Mouse (Mus musculus) neural tube, embryonic 11.5 days (tissue): ENCODE results near the gene Ninl. TPM values are rescaled to one million over a fixed set of nuclear protein-coding genes. Genes with fewer than 3 reads are reported as not detected.

Experiments used
- ATAC-seq: fragments of 200-750 bp; cut with Nextera tagmentation; 2 replicates; pipeline ENCODE4 v1.8.0; 2017; ENCODE audit warnings: moderate number of reproducible peaks, mild to moderate bottlenecking, moderate TSS enrichment, moderate library complexity; ENCODE audit not compliant: insufficient read depth, low FRiP score, low TSS enrichment
- DNase-seq: peaks from one replicate; pipeline ENCODE4 v3.0.0-alpha.2; 2015; ENCODE audit warnings: low spot score
- H3K27ac ChIP-seq: fragments of 300-500 bp; sonication (generic); 2 replicates; pipeline ENCODE4 v1.5.1; 2014; ENCODE audit warnings: low read depth, mild to moderate bottlenecking, low read length
- H3K27me3 ChIP-seq: fragments of 300-500 bp; sonication (generic); 2 replicates; pipeline ENCODE4 v1.6.1; 2014; ENCODE audit warnings: mild to moderate bottlenecking, low read length, mixed read lengths; ENCODE audit not compliant: control insufficient read depth, insufficient read depth
- H3K36me3 ChIP-seq: fragments of 300-500 bp; sonication (generic); 2 replicates; pipeline ENCODE4 v1.6.1; 2014; ENCODE audit warnings: mild to moderate bottlenecking, low read length, moderate library complexity, mixed read lengths; ENCODE audit not compliant: control insufficient read depth, insufficient read depth
- H3K4me1 ChIP-seq: fragments of 300-500 bp; sonication (generic); 2 replicates; pipeline ENCODE4 v1.6.1; 2014; ENCODE audit warnings: low read length, mixed read lengths; ENCODE audit not compliant: control insufficient read depth, insufficient read depth
- H3K4me2 ChIP-seq: fragments of 300-500 bp; sonication (generic); 2 replicates; pipeline ENCODE4 v1.6.1; 2014; ENCODE audit warnings: low read depth, mild to moderate bottlenecking, moderate library complexity
- H3K4me3 ChIP-seq: fragments of 300-500 bp; sonication (generic); 2 replicates; pipeline ENCODE4 v1.5.1; 2014; ENCODE audit warnings: low read depth, low read length
- H3K9ac ChIP-seq: fragments of 300-500 bp; sonication (generic); 2 replicates; pipeline ENCODE4 v1.6.1; 2014; ENCODE audit warnings: mild to moderate bottlenecking, low read length
- H3K9me3 ChIP-seq: fragments of 300-500 bp; sonication (generic); 2 replicates; pipeline ENCODE4 v1.6.1; 2016; ENCODE audit warnings: low read length; ENCODE audit not compliant: control insufficient read depth
- WGBS: fragments of 180-500 bp; shearing (Covaris S2); extraction: QIAGEN DNeasy Blood & Tissue Kit; methylation state at CpG from one replicate; pipeline ENCODE4 v1.1.7; 2014; 5-methylcytosine and 5-hydroxymethylcytosine counted together
- polyA plus RNA-seq: library from polyadenylated mRNA; unstranded; fragments of >200 nt; fragmentation: Nextera tagmentation; extraction: Ambion mirVana; gene quantifications from 2 replicates; pipeline ENCODE4 v1.2.1, GENCODE M21; 2014

The Ninl gene
- polyA plus RNA-seq, 1 experiment from 2014 or later: 12.2 TPM

DNA sequence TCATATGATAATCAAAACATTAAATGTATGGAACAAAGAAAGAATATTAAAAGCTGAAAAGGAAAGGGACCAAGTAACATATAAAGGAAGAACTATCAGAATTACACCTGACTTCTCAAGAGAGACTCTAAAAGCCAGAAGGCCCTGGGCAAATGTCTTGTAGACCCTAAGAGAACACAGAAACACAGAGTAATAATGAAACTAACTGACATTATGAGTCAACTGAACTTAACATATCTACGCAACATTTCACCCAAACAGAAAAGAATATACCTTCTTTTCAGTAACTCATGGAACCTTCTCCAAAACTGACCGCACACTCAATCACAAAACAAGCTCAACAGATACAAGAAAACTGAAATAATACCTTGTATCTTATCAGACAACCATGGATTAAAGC lies 53.8 kb downstream of the Ninl start:
- Histone ChIP-seq H3K36me3 (no peaks in the 10 kb centered on the region), H3K9me3 (no peaks in the 10 kb centered on the region), H3K27ac (no peak overlapping the region), H3K9ac (no peak overlapping the region), H3K4me3 (no peak overlapping the region), H3K27me3 (no peaks in the 10 kb centered on the region), H3K4me2 (no peak overlapping the region), H3K4me1 (no peaks in the 10 kb centered on the region)
- 99% methylated on average over 2 of the region's 2 CpGs for WGBS
- ATAC-seq: no peak
- DNase-seq: no peak

DNA sequence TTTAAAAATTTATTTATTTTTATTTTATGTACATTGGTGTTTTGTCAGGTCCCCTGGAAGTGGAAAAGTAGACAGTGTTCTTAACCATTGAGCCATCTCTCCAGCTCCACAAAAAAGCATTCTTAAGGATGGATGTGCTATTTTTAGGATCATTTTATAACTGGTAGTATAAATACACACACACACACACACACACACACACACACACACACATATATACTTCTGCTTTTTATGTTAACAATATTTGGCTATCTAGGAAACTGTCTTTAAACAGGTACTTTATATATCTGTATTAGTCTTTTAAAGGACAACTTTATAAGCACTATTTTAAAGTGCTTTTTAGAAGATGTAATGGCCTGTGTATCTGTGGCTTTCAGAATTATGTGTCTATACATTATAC lies 57.1 kb downstream of the Ninl start:
- H3K4me2 ChIP-seq: no peak overlapping the region
- no peaks in the 10 kb centered on the region for H3K4me1 ChIP-seq
- H3K27ac ChIP-seq: no peak overlapping the region
- ATAC-seq (no peak), DNase-seq (no peak)
- no peak overlapping the region for H3K9ac ChIP-seq
- H3K27me3 ChIP-seq: no peaks in the 10 kb centered on the region
- H3K9me3 ChIP-seq: no peaks in the 10 kb centered on the region
- no peaks in the 10 kb centered on the region for H3K36me3 ChIP-seq
- H3K4me3 ChIP-seq: no peak overlapping the region

GRCm38 (mm10) chr2:150981524-150981923 lies 57.7 kb downstream of the Ninl start:
- WGBS: 92% methylated on average over 7 of the region's 7 CpGs
- no peaks in the 10 kb centered on the region for H3K27me3 ChIP-seq
- no peaks in the 10 kb centered on the region for H3K9me3 ChIP-seq
- H3K27ac ChIP-seq: no peak overlapping the region
- ATAC-seq: no peak
- no peak for DNase-seq
- H3K9ac ChIP-seq: no peak overlapping the region
- H3K4me2 ChIP-seq: no peak overlapping the region
- no peaks in the 10 kb centered on the region for H3K36me3 ChIP-seq
- no peaks in the 10 kb centered on the region for H3K4me1 ChIP-seq
- H3K4me3 ChIP-seq: no peak overlapping the region

DNA sequence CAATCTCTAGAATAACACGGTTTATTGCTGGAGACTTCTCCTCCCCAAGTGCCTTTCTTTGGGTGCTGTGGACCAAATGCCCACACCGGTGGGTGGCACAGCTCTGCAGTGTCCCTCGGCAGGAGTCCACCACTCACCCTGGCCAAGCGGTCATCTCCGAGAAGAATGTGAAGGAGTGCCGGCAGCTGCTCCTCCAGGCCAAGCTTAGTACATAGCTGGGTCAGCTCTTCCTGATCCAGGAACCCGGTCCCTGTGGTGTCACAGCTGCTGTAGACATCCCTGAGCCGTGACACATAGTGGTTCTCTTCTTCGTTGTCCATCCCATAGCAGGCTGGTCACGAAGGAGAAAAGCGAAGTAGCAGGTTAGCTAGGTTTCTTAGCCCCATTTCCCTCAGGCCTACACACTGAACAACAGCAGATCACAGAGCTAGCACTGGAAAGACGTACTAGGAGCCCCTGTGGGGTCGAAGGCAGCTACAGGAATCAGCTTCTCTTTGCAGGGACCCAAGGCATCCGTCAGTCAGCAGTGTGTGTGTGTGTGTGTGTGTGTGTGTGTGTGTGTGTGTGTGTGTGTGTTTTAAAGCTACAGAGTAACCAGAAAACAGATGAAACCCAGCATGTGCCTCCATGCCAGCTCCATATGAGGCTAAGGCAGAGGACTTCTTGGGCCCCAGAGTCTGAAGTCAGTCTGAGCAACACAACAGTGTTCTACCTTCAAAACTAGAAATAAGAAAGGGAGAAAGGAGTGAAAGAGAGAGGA lies 59.1 kb downstream of the Ninl start:
- Histone ChIP-seq H3K9ac (no peak overlapping the region), H3K36me3 (no peaks in the 10 kb centered on the region), H3K4me1 (no peaks in the 10 kb centered on the region), H3K4me2 (no peak overlapping the region), H3K27ac (no peak overlapping the region), H3K4me3 (no peak overlapping the region), H3K9me3 (no peaks in the 10 kb centered on the region), H3K27me3 (no peaks in the 10 kb centered on the region)
- 91% methylated on average over 14 of the region's 14 CpGs for WGBS
- DNase-seq (no peak), ATAC-seq (no peak)

DNA sequence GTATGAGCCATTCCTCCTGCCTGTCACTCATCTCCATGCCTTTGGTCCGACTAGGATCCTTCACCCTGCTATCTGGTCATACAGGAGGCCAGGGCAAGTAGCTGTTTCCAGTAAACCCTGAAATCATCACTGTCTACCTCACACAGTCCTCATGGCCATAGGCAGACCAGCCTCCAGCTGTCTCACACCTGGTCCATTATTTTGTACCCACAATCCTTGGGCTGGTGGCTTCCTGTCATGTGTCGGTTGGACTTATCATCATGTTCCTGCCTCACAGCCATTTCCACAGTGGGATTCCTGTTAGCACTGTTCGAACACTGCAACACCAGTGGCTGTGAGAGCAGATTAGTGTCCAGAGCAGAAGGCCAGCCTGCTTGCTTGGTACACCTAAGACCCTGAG lies 60.4 kb downstream of the Ninl start:
- H3K9ac ChIP-seq: no peak overlapping the region
- H3K27ac ChIP-seq: no peak overlapping the region
- H3K27me3 ChIP-seq: no peaks in the 10 kb centered on the region
- no peak for ATAC-seq
- H3K9me3 ChIP-seq: no peaks in the 10 kb centered on the region
- WGBS: 89% methylated on average over 3 of the region's 3 CpGs
- no peaks in the 10 kb centered on the region for H3K4me1 ChIP-seq
- H3K4me3 ChIP-seq: no peak overlapping the region
- no peak for DNase-seq
- H3K4me2 ChIP-seq: no peak overlapping the region
- no peaks in the 10 kb centered on the region for H3K36me3 ChIP-seq

- ATAC-seq: no peak
- no peaks in the 10 kb centered on the region for H3K9me3 ChIP-seq
- no peaks in the 10 kb centered on the region for H3K27me3 ChIP-seq
- H3K9ac ChIP-seq: no peak overlapping the region
- H3K27ac ChIP-seq: no peak overlapping the region
- no peaks in the 10 kb centered on the region for H3K4me1 ChIP-seq
- no peak overlapping the region for H3K4me3 ChIP-seq
- no peak overlapping the region for H3K4me2 ChIP-seq
- no peak for DNase-seq
- WGBS: 97% methylated on average over 6 of the region's 6 CpGs
- peaks cover 4% of the 10 kb centered on the region; the same call in 1 of the 2 replicates for H3K36me3 ChIP-seq
These were observed 61.5 kb downstream of the Ninl start for GRCm38 (mm10) chr2:150977676-150978075.

DNA sequence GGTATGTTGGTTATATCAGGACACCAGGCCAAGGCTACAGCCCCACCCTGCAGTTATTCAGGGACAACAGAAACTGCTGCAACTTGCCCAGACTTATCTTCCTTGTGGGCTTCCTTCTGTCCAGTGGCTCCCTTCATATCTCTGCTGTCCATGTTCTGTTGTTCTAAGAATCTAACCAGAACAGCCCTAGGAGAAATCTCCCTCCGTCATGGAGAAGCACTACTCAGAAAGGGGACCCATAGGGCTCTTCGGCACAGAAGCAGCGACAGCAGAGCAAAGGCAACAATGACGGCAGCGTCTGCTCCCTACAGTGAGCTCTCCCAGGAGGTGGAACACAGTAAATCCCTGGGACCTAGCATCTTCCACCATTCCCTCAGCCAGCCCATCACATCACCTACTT lies 62.3 kb downstream of the Ninl start:
- no peak for ATAC-seq
- 94% methylated on average over 5 of the region's 5 CpGs for WGBS

DNA sequence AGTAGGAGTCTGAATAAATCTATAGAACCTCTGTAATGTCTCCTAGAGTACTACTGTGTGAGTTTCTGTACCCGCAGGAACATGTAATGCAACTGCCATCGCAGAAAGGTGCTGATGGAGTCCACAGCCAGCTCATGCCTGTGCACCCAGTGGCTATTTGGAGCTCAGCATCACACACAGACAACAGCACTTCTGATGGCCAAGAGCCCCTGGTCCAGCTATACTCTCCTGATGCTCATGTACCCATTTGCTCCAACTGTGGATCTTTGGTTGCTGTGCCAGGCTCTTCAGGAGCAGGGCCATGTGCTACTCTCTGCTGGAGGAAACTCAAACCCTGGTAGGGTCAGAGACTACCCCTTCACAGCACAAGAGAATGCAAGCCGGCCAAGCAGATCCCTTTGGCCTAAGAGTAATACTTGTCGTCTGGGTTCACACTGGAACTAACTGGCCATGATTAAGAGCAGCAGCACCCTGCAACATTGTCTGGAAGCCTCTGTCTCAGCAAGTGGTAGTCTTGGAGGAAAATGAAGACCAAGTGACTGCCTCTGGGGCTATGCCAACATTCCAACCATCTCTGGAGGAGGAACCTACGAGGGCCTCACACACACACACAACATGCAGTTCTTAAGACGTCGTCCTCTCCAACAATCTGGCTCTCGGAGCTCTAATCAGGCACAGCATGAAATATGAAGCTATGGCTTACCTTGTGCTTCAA lies 65.6 kb downstream of the Ninl start:
- H3K4me1 ChIP-seq: no peaks in the 10 kb centered on the region
- no peaks in the 10 kb centered on the region for H3K9me3 ChIP-seq
- WGBS: 91% methylated on average over 8 of the region's 8 CpGs
- H3K27ac ChIP-seq: no peak overlapping the region
- H3K36me3 ChIP-seq: peaks cover 4% of the 10 kb centered on the region; the same call in 1 of the 2 replicates
- H3K4me3 ChIP-seq: no peak overlapping the region
- no peak for ATAC-seq
- H3K9ac ChIP-seq: no peak overlapping the region
- no peak for DNase-seq
- no peaks in the 10 kb centered on the region for H3K27me3 ChIP-seq
- no peak overlapping the region for H3K4me2 ChIP-seq

More for the DNA sequence above, 62.3 kb downstream of the Ninl start:
- Histone ChIP-seq H3K4me2 (no peak overlapping the region), H3K4me3 (no peak overlapping the region), H3K36me3 (peaks cover 4% of the 10 kb centered on the region; the same call in 1 of the 2 replicates), H3K4me1 (no peaks in the 10 kb centered on the region), H3K27ac (no peak overlapping the region), H3K9me3 (no peaks in the 10 kb centered on the region), H3K27me3 (no peaks in the 10 kb centered on the region), H3K9ac (no peak overlapping the region)
- DNase-seq: no peak

DNA sequence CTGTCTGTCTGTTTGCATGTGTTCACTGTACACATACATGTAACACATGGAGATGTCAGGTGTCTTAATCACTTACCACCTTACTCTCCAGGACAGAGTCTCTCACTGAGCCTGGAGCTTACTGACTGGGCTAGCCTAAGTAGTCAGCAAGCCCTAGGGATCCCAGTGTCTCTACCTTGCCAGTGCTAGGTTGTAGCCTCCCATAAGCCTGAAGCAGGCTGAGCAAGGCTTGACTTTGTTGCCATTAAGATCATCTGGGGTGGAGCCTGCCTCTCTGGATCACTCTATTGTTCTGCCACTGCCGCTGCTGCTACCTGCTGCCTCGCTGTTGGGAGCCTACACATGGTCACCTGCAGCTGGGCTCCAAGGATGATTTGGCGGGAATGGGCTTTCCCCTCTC lies 66.5 kb downstream of the Ninl start:
- H3K4me2 ChIP-seq: no peak overlapping the region
- no peaks in the 10 kb centered on the region for H3K27me3 ChIP-seq
- H3K4me3 ChIP-seq: no peak overlapping the region
- no peak overlapping the region for H3K27ac ChIP-seq
- H3K9me3 ChIP-seq: no peaks in the 10 kb centered on the region
- WGBS: 94% methylated on average over 3 of the region's 3 CpGs
- H3K4me1 ChIP-seq: no peaks in the 10 kb centered on the region
- DNase-seq (no peak), ATAC-seq (no peak)
- H3K36me3 ChIP-seq: peaks cover 4% of the 10 kb centered on the region; the same call in 1 of the 2 replicates
- H3K9ac ChIP-seq: no peak overlapping the region
